Mouse (Mus musculus) cerebellum, adult 2 months (tissue): ENCODE data around the gene Rad51c. TPM values are rescaled to one million over a fixed set of nuclear protein-coding genes. Genes with fewer than 3 reads are reported as not detected.
"Not testable (repeated sequence)": the region's sequence is repeated elsewhere in the genome, so short reads cannot be mapped to it uniquely, and the experiment has no call there.

ENCODE experiments used
- DNase-seq, 2 experiments: peaks; one replicate each; pipeline ENCODE4 v3.0.0; 2021
- H3K27ac ChIP-seq: fragments of 200-500 bp; 2 replicates; pipeline ENCODE4 v1.5.1; 2012; ENCODE audit warnings: low read length, control low read depth, inconsistent platforms; ENCODE audit not compliant: insufficient read depth
- H3K27me3 ChIP-seq: fragments of 200-500 bp; 2 replicates; pipeline ENCODE4 v1.6.1; 2012; ENCODE audit warnings: inconsistent platforms, mild to moderate bottlenecking, low read length, moderate library complexity; ENCODE audit not compliant: control insufficient read depth, insufficient read depth
- H3K4me1 ChIP-seq: fragments of 200-500 bp; 2 replicates; pipeline ENCODE4 v1.6.1; 2011; ENCODE audit warnings: low read length; ENCODE audit not compliant: control insufficient read depth, insufficient read depth
- H3K4me3 ChIP-seq: fragments of 200-500 bp; replicated peaks from 2 replicates; pipeline ENCODE3; 2011; ENCODE audit warnings: mild to moderate bottlenecking, low read depth, low read length, control low read depth; ENCODE audit not compliant: insufficient read depth
- CTCF ChIP-seq: fragments of 200-500 bp; IDR thresholded peaks from 2 replicates; pipeline ENCODE4 v1.5.1; 2011; ENCODE audit warnings: low read depth, mild to moderate bottlenecking, control low read depth, low read length, moderate library complexity, borderline replicate concordance; ENCODE audit not compliant: insufficient read depth
- POLR2A ChIP-seq: fragments of 200-500 bp; IDR thresholded peaks from 2 replicates; pipeline ENCODE4 v1.6.1; 2011; ENCODE audit warnings: low read length, control low read depth, borderline replicate concordance; ENCODE audit not compliant: insufficient read depth
- WGBS: fragments of 180-500 bp; shearing (Covaris S2); methylation state at CpG from one replicate; pipeline ENCODE4 v1.1.7; 2018; 5-methylcytosine and 5-hydroxymethylcytosine counted together
- polyA plus RNA-seq: library from polyadenylated mRNA; depleted of rRNA; stranded (reverse); fragments of >200 nt; gene quantifications from 2 replicates; pipeline ENCODE4 v1.2.3, GENCODE M21; 2012

Rad51c gene
- polyA plus RNA-seq, 1 experiment, result 4.5 TPM

DNA sequence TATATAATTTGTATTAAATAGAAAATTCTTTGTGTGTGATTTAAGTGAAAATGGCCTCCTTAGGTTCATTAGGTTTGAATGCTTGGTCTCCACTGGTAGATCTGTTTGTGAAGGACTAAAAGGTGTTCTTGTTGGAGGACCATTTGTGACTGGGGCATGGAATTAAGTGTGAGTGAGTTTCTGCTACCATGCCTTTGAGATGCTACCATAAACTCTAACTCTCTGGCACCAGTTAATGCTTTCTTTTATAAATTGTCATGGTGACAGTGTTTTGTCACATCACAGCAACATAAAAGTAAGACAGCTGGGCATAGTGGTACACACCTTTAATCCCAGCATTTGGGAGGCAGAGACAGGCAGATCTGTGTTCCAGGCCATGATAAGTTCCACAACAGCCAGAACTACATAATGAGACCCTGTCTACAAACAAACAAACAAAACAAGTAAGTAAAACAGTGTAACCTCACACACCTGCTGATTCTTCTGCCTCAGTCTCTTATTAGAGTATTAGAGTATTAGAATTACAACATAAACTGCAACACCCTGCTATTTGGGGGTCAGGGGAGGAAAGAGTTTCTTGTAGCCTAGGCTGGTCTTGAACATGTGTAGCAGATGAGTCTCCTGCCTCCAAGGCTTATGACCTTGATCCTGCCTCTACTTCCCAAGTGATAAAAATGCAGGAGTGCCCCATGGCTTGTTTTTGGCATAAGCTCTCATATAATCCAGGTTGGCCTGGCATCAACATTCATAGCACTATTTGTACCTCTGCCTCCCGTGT lies 22.7 kb upstream of the Rad51c start:
- no peak for DNase-seq
- H3K27me3 ChIP-seq, result no peaks in the 10 kb centered on the region
- TF ChIP-seq POLR2A, result no peak
- TF ChIP-seq CTCF, result no peak
- no peaks in the 10 kb centered on the region for H3K4me1 ChIP-seq
- no peak overlapping the region for H3K27ac ChIP-seq
- WGBS, result 21% methylated on average over 1 of the region's 1 CpGs
- H3K4me3 ChIP-seq, result no peak overlapping the region

GRCm38 (mm10) chr11:87426450-87427250 lies 21.9 kb upstream of the Rad51c start:
- H3K4me3 ChIP-seq, result peak overlapping the region; percentile 20

GRCm38 (mm10) chr11:87426121-87426449 lies 21.3 kb upstream of the Rad51c start:
- Histone ChIP-seq H3K27me3 (no peaks in the 10 kb centered on the region), H3K27ac (no peak overlapping the region), H3K4me3 (peak overlapping the region; percentile 20), H3K4me1 (no peaks in the 10 kb centered on the region)
- no peak for TF ChIP-seq CTCF
- TF ChIP-seq POLR2A, result no peak
- whole genome bisulfite sequencing, result under 1% methylated on average over 7 of the region's 7 CpGs
- DNase-seq, result no peak

More at GRCm38 (mm10) chr11:87426450-87427250, 21.9 kb upstream of the Rad51c start:
- peak; percentile 99 for TF ChIP-seq POLR2A
- WGBS, result 3% methylated on average over 24 of the region's 24 CpGs
- not testable (repeated sequence) for H3K27ac ChIP-seq, H3K27me3 ChIP-seq, H3K4me1 ChIP-seq
- DNase-seq, result peak; percentile 87

- 14% methylated on average over 6 of the region's 6 CpGs for WGBS
- H3K27ac ChIP-seq, result no peak overlapping the region
- no peaks in the 10 kb centered on the region for H3K27me3 ChIP-seq
- no peak overlapping the region for H3K4me3 ChIP-seq
- H3K4me1 ChIP-seq, result no peaks in the 10 kb centered on the region
- TF ChIP-seq POLR2A, result no peak
- no peak for TF ChIP-seq CTCF
- no peak for DNase-seq
Measured at GRCm38 (mm10) chr11:87423551-87424325, 19.0 kb upstream of the Rad51c start.

DNA sequence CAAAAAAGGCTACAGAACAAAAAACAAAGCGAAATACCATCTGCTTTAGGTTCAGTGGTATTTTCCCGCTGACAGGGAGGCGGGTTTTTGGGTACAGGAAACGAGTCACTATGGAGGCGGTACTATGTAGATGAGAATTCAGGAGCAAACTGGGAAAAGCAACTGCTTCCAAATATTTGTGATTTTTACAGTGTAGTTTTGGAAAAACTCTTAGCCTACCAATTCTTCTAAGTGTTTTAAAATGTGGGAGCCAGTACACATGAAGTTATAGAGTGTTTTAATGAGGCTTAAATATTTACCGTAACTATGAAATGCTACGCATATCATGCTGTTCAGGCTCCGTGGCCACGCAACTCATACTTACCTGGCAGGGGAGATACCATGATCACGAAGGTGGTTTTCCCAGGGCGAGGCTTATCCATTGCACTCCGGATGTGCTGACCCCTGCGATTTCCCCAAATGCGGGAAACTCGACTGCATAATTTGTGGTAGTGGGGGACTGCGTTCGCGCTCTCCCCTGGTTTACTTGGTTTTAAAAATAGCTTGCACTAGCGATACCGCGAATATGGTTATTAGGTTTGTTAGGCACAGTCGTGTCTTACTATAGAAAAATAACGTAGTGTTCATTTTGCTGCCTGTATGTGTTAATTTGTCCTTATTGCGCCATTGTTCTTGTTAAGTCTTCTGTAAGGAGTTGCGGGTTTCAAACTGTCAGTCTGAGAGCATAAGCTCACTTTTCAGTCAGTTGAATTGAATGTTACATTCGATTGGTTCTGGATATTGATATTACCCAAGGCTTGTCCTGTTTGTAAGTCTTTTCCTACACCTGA lies 18.0 kb upstream of the Rad51c start:
- under 1% methylated on average over 26 of the region's 26 CpGs for WGBS
- peak overlapping the region; percentile 58 for H3K4me3 ChIP-seq
- no peaks in the 10 kb centered on the region for H3K4me1 ChIP-seq
- peak overlapping the region; percentile 29; the same call in 1 of the 2 replicates for H3K27ac ChIP-seq
- H3K27me3 ChIP-seq, result no peaks in the 10 kb centered on the region
- peak; percentile 99 for TF ChIP-seq POLR2A
- TF ChIP-seq CTCF, result no peak
- peak; percentile 89 to 90 for DNase-seq

DNA sequence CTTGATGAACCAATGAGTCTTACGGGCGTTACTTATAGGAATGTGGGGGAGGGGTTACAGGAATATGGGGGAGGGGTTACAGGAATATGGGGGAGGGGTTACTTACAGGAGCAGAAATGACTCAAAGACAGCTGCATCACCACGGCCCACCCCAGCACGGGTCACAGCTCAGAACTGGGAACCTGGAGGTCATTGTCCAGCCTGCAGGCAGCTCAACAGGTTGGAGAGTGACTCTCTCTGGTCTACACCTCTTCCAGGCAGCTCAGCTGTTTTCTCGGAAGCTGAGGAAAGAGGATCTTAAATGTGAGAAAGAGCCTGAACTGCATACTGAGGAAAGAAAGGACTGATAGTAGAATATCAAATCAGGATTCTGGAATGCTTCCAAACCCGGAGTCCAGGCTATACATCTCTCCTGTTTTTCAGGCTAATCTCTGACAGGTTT lies 17.0 kb upstream of the Rad51c start:
- Histone ChIP-seq H3K27ac (no peak overlapping the region; the same call in 1 of the 2 replicates), H3K4me1 (no peaks in the 10 kb centered on the region), H3K27me3 (no peaks in the 10 kb centered on the region), H3K4me3 (no peak overlapping the region)
- TF ChIP-seq CTCF (no peak), POLR2A (no peak)
- peak; percentile 43 to 52 for DNase-seq
- WGBS, result 10% methylated on average over 6 of the region's 6 CpGs

DNA sequence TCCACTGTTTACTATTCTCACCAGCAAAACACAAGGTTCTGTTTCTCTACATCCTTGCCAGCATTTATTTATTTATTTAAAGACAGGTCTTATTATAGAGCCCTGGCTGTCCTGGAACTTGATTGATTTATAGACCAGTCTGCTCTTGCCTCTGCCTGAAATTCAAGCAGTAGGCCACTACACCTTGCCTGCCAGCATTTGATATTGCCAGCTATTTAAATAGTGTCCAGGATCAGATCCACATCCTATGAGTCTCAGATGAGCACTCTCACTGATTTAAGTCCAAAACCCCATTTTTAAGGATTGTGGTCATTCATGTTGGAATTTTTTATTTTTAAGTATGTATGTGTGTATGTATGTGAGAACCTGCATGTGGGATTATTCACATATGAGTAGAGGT lies 16.1 kb upstream of the Rad51c start:
- H3K4me3 ChIP-seq, result no peak overlapping the region
- no peaks in the 10 kb centered on the region for H3K27me3 ChIP-seq
- no peak for TF ChIP-seq POLR2A
- no peak for TF ChIP-seq CTCF
- H3K4me1 ChIP-seq, result no peaks in the 10 kb centered on the region
- H3K27ac ChIP-seq, result no peak overlapping the region
- DNase-seq, result no peak
